ENCODE assay signal across 8 mouse cellular contexts in genomic region chr10:17733057-17733456, GRCm38 (mm10). TPM values are rescaled to one million over a fixed set of nuclear protein-coding genes. Genes with fewer than 3 reads are reported as not detected.
DNase-seq lines count a peak whose midpoint lies in the region; ATAC-seq and TF ChIP-seq lines count a peak whose summit lies in the region.

No protein-coding gene starts in this region.

- ATAC-seq in kidney, postnatal 0 days (replicated peaks; ENCODE audit: low FRiP score, low read depth) = 0 out of 2 replicates have a peak, but pooled peaks have one; percentile 46
- no peak for ATAC-seq in liver, postnatal 0 days

- WGBS in kidney, postnatal 0 days = 17% methylated on average over 4 of the region's 4 CpGs
- WGBS in liver, postnatal 0 days (ENCODE audit: insufficient replicate concordance) = 20% methylated on average over 4 of the region's 4 CpGs

- H3K27me3 ChIP-seq in kidney, postnatal 0 days (ENCODE audit: insufficient read depth, low read length) = no peaks in the 10 kb centered on the region
- H3K27me3 ChIP-seq in liver, postnatal 0 days (ENCODE audit: insufficient read depth, low read length) = no peaks in the 10 kb centered on the region

- no peaks in the 10 kb centered on the region for H3K4me1 ChIP-seq in cortical plate, adult 2 months (ENCODE audit: control insufficient read depth, insufficient read depth, low read length)
- no peaks in the 10 kb centered on the region for H3K4me1 ChIP-seq in kidney, postnatal 0 days (replicated peaks; ENCODE audit: insufficient read depth, low read length)
- no peaks in the 10 kb centered on the region for H3K4me1 ChIP-seq in liver, postnatal 0 days (ENCODE audit: insufficient read depth)

- H3K4me3 ChIP-seq in cortical plate, adult 2 months (ENCODE audit: insufficient read depth, low read length) = no peak overlapping the region
- no peak overlapping the region for H3K4me3 ChIP-seq in kidney, postnatal 0 days (replicated peaks; ENCODE audit: low read depth, low read length)
- H3K4me3 ChIP-seq in liver, postnatal 0 days (ENCODE audit: low read depth, low read length) = no peak overlapping the region

- peak; percentile 64 for TF ChIP-seq CTCF in cortical plate, adult 2 months (IDR thresholded peaks at IDR 0.05; ENCODE audit: extremely low read depth, insufficient read depth, low read length)
- peak; percentile 97 for TF ChIP-seq CTCF in kidney, postnatal 0 days (IDR thresholded peaks at IDR 0.05; ENCODE audit: low read depth)
- peak; percentile 93 for TF ChIP-seq CTCF in liver, postnatal 0 days (IDR thresholded peaks at IDR 0.05; ENCODE audit: low read depth)

- no peak for TF ChIP-seq EP300 in liver, postnatal 0 days (IDR thresholded peaks at IDR 0.05; ENCODE audit: low read depth)

- H3K27ac ChIP-seq in cortical plate, adult 2 months (ENCODE audit: insufficient read depth, low read length) = no peak overlapping the region
- H3K27ac ChIP-seq in kidney, postnatal 0 days = no peak overlapping the region
- no peak overlapping the region for H3K27ac ChIP-seq in liver, postnatal 0 days (ENCODE audit: low read depth)

- no peaks in the 10 kb centered on the region for H3K9me3 ChIP-seq in kidney, postnatal 0 days (replicated peaks; ENCODE audit: low read length)
- H3K9me3 ChIP-seq in liver, postnatal 0 days (ENCODE audit: low read length) = no peaks in the 10 kb centered on the region

- intact Hi-C loops in gastrocnemius, postnatal 14 days (cut with DNase I; ENCODE audit: low total_unique reads) = loop anchor here (5.0 kb wide), 1 partner anchor 134 kb away; no protein-coding TSS in a partner anchor

- peak; percentile 91 for DNase-seq in CD4-positive, CD25-positive, alpha-beta regulatory T cell, adult 2 months (ENCODE audit: low read depth, low spot score)
- peak; percentile 88 for DNase-seq in adipocyte (ENCODE audit: low spot score)
- DNase-seq in gastrocnemius, postnatal 14 days = peak; percentile 66
- DNase-seq in kidney, postnatal 0 days (ENCODE audit: low spot score) = peak; percentile 93
- DNase-seq in liver, postnatal 0 days = peak; percentile 79
- peak; percentile 37 for DNase-seq in ovary, postnatal 10 days (ENCODE audit: low spot score)
- DNase-seq in thymus, postnatal 10 days (ENCODE audit: low spot score in 2 of 2) = peak; percentile 63 to 77

- no peak overlapping the region for H3K9ac ChIP-seq in kidney, postnatal 0 days (ENCODE audit: low read depth, low read length)
- H3K9ac ChIP-seq in liver, postnatal 0 days (replicated peaks) = no peak overlapping the region

- TF ChIP-seq POLR2A in cortical plate, adult 2 months (IDR thresholded peaks at IDR 0.05; ENCODE audit: extremely low read depth, insufficient read depth, low read length) = no peak

- no peak overlapping the region for H3K4me2 ChIP-seq in kidney, postnatal 0 days (ENCODE audit: low read length)
- no peak overlapping the region for H3K4me2 ChIP-seq in liver, postnatal 0 days (ENCODE audit: low read depth, low read length)

- H3K36me3 ChIP-seq in kidney, postnatal 0 days (ENCODE audit: insufficient read depth, low read length) = no peaks in the 10 kb centered on the region
- H3K36me3 ChIP-seq in liver, postnatal 0 days (replicated peaks; ENCODE audit: insufficient read depth, low read length) = no peaks in the 10 kb centered on the region

RNA-seq across cellular contexts. Expression of gene Cited2, which starts 10.0 kb away (rescaled TPM):
- 36.0 and 41.9 TPM in 2 replicates for polyA plus RNA-seq in cortical plate, adult 2 months (2012; rRNA removed)
- total RNA-seq in gastrocnemius, postnatal 14 days (2021) = 10 to 100 TPM; 26.3 to 39.9 TPM
- polyA plus RNA-seq in kidney, postnatal 0 days (2015; fragmentation: Nextera tagmentation; extraction: Ambion mirVana) = 86.1 and 94.8 TPM in 2 replicates
- 17.0 and 17.1 TPM in 2 replicates for polyA plus RNA-seq in liver, postnatal 0 days (2015; fragmentation: Nextera tagmentation; extraction: Ambion mirVana)

Comparison
In these comparisons a context has a peak if more than half of its experiments do, and no peak if none do; other contexts are left out.
1. DNase-seq: peak in every context shown above with its lines; median percentile 93 in kidney, postnatal 0 days; 91 in CD4-positive, CD25-positive, alpha-beta regulatory T cell, adult 2 months; 88 in adipocyte; 79 in liver, postnatal 0 days; 70 in thymus, postnatal 10 days; 66 in gastrocnemius, postnatal 14 days; 37 in ovary, postnatal 10 days.